Mouse (Mus musculus): ENCODE measurements around the gene Cdc42ep2.

Gene Cdc42ep2

GRCm38 (mm10) chr19:5874391-5874968 lies 50.1 kb downstream of the Cdc42ep2 start:
- DNase-seq (ENCODE audit: low spot score): no peak

GRCm38 (mm10) chr19:5872931-5873556 lies 51.6 kb downstream of the Cdc42ep2 start:
- no peak for DNase-seq (ENCODE audit: low spot score)

GRCm38 (mm10) chr19:5872528-5872927 lies 52.1 kb downstream of the Cdc42ep2 start:
- no peak for DNase-seq (ENCODE audit: low spot score)

- DNase-seq (ENCODE audit: low spot score): no peak
Measured at GRCm38 (mm10) chr19:5871683-5872082, 52.9 kb downstream of the Cdc42ep2 start.

- DNase-seq (ENCODE audit: low spot score): no peak
Measured at GRCm38 (mm10) chr19:5871273-5871672, 53.3 kb downstream of the Cdc42ep2 start.

- no peak for DNase-seq (ENCODE audit: low spot score)
Measured at GRCm38 (mm10) chr19:5868096-5868495, 56.5 kb downstream of the Cdc42ep2 start.
